Mouse (Mus musculus) neural tube, postnatal 0 days (tissue): Measurements from ENCODE around the gene Lamp1. TPM values are rescaled to one million over a fixed set of nuclear protein-coding genes. Genes with fewer than 3 reads are reported as not detected.

Experiments used
- microRNA counts: library from miRNA; unstranded; fragments of <30 nt; microRNA quantifications from one replicate; lab custom pipeline; 2015
- microRNA-seq: library from miRNA; unstranded; fragments of <30 nt; microRNA quantifications from one replicate; pipeline ENCODE4, GENCODE M21; 2016
- polyA plus RNA-seq: library from polyadenylated mRNA; unstranded; fragments of >200 nt; fragmentation: Nextera tagmentation; extraction: Ambion mirVana; gene quantifications from 2 replicates; pipeline ENCODE4 v1.2.1, GENCODE M21; 2015

Gene Lamp1
- 395 and 409 TPM in 2 replicates for polyA plus RNA-seq

GRCm38 (mm10) chr8:13158718-13159376 lies at the start of gene Lamp1:
Lamp1 (plus strand) TSS chr8:13159161.

GRCm38 (mm10) chr8:13200301-13201012 lies 41.5 kb downstream of the Lamp1 start, which contains the start of gene Grtp1:
Grtp1 (minus strand) TSS chr8:13200620.

MicroRNA genes within 50 kb of the gene (microRNA counts, 519-probe panel; counts per million panel counts)
- 40.5 counts per million for microRNA mmu-miR-1968 (lab: Ali Mortazavi, UCI)

Small RNA genes within 50 kb of the gene (microRNA-seq; reads per million reads assigned to microRNA genes)
- gene Mir1968 (16.5 reads per million, percentile 24 among the genes with 10 or more reads in this experiment), gene Mir7065 (not detected)

Other genes with a start within 250 kb of the Lamp1 start
- gene F7, start 133.1 kb upstream of the Lamp1 start, polyA plus RNA-seq, result 0.08 and 0.11 TPM in 2 replicates
- gene F10, start 121.9 kb upstream of the Lamp1 start, polyA plus RNA-seq, result 0.10 and 0.17 TPM in 2 replicates
- 0.48 and 0.65 TPM in 2 replicates for gene Proz, start 98.2 kb upstream of the Lamp1 start, polyA plus RNA-seq
- gene Pcid2, start 53.7 kb upstream of the Lamp1 start, polyA plus RNA-seq, result 25.8 and 28.4 TPM in 2 replicates
- gene Cul4a, start 53.5 kb upstream of the Lamp1 start, polyA plus RNA-seq, result 53.5 and 54.3 TPM in 2 replicates
- 19.1 and 19.8 TPM in 2 replicates for gene Grtp1, start 41.5 kb downstream of the Lamp1 start, polyA plus RNA-seq
- gene Adprhl1, start 95.0 kb downstream of the Lamp1 start, polyA plus RNA-seq, result 0.48 and 1.1 TPM in 2 replicates
- gene Dcun1d2, start 129.0 kb downstream of the Lamp1 start, polyA plus RNA-seq, result 24.0 and 28.9 TPM in 2 replicates
- gene Tmco3, start 129.0 kb downstream of the Lamp1 start, polyA plus RNA-seq, result 38.1 and 38.7 TPM in 2 replicates
- 73.7 TPM in 2 replicates for gene Tfdp1, start 179.6 kb downstream of the Lamp1 start, polyA plus RNA-seq
- not detected in 2 replicates for gene Atp4b, start 237.7 kb downstream of the Lamp1 start, polyA plus RNA-seq
- 0.03 TPM in 1 of 2 replicates, not detected in the other for gene Grk1, start 245.9 kb downstream of the Lamp1 start, polyA plus RNA-seq